In the genomic region with DNA sequence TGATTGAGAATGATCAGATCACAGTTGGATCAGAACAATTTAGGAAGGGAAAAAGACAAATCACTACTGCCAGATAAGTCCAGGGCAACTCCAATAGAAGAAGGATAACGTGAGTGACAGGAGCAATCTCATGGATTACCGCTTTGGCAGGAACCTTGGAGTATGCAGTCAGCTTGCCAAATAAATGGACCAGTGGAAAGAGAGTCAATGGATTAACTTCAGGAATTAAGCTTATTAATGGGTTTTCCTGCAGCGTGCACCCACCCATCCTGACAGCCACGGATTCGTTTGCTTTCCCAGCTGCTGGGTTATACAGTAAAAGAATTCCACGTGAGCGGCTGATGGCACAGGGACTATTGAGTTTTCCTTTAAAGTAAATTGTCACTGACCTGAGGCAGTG, we compare ENCODE assay signal across 18 mouse cellular contexts.
DNase-seq lines count a peak whose midpoint lies in the region; ATAC-seq and TF ChIP-seq lines count a peak whose summit lies in the region.
"Had no signal": no experiment of that assay in that cellular context is flagged by ENCODE, and none has a peak within 500 bp of the region (broad histone marks: within the 10 kb centered on the region; RNA-seq: fewer than 3 reads in every experiment).

No protein-coding gene starts in this region.

- H3K4me2 ChIP-seq in forebrain, embryonic 14.5 days (ENCODE audit: low read length), result no peak overlapping the region
- H3K4me2 ChIP-seq in hindbrain, embryonic 13.5 days, result no peak overlapping the region
- H3K4me2 ChIP-seq in midbrain, embryonic 14.5 days (ENCODE audit: low read length), result no peak overlapping the region
- H3K4me2 ChIP-seq in midbrain, embryonic 11.5 days, result no peak overlapping the region
- H3K4me2 ChIP-seq: embryonic facial prominence, embryonic 12.5 days; heart, embryonic 15.5 days; liver, embryonic 13.5 days; midbrain, embryonic 12.5 days; neural tube, embryonic 13.5 days had no signal

- no peak overlapping the region for H3K27ac ChIP-seq in forebrain, embryonic 14.5 days (ENCODE audit: low read depth, low read length)
- H3K27ac ChIP-seq in forebrain, embryonic 10.5 days, result no peak overlapping the region
- H3K27ac ChIP-seq in hindbrain, embryonic 13.5 days, result no peak overlapping the region
- H3K27ac ChIP-seq in hindbrain, embryonic 10.5 days, result no peak overlapping the region
- no peak overlapping the region for H3K27ac ChIP-seq in midbrain, embryonic 14.5 days (replicated peaks; ENCODE audit: low read depth, low read length)
- no peak overlapping the region for H3K27ac ChIP-seq in midbrain, embryonic 11.5 days (ENCODE audit: low read depth, low read length)
- H3K27ac ChIP-seq in thymus, adult 2 months (ENCODE audit: control insufficient read depth, insufficient read depth, low read length), result no peak overlapping the region
- H3K27ac ChIP-seq: embryonic facial prominence, embryonic 12.5 days; liver, embryonic 13.5 days; midbrain, embryonic 12.5 days; neural tube, embryonic 13.5 days had no signal

- WGBS in forebrain, embryonic 14.5 days, result 31% methylated on average over 7 of the region's 7 CpGs
- WGBS in forebrain, embryonic 10.5 days, result 57% methylated on average over 7 of the region's 7 CpGs
- 65% methylated on average over 7 of the region's 7 CpGs for WGBS in hindbrain, embryonic 13.5 days
- WGBS in hindbrain, embryonic 10.5 days, result 76% methylated on average over 7 of the region's 7 CpGs
- WGBS in midbrain, embryonic 14.5 days, result 36% methylated on average over 7 of the region's 7 CpGs
- 63% methylated on average over 7 of the region's 7 CpGs for WGBS in midbrain, embryonic 11.5 days
- WGBS in thymus, adult 2 months, result 90% methylated on average over 7 of the region's 7 CpGs

- H3K27me3 ChIP-seq in forebrain, embryonic 14.5 days (replicated peaks; ENCODE audit: control insufficient read depth, insufficient read depth, low read length), result no peaks in the 10 kb centered on the region
- no peaks in the 10 kb centered on the region for H3K27me3 ChIP-seq in forebrain, embryonic 10.5 days (ENCODE audit: poor library complexity, severe bottlenecking)
- no peaks in the 10 kb centered on the region for H3K27me3 ChIP-seq in hindbrain, embryonic 13.5 days
- H3K27me3 ChIP-seq in hindbrain, embryonic 10.5 days (ENCODE audit: insufficient read depth, poor library complexity, severe bottlenecking), result no peaks in the 10 kb centered on the region
- no peaks in the 10 kb centered on the region for H3K27me3 ChIP-seq in midbrain, embryonic 14.5 days (ENCODE audit: control insufficient read depth, insufficient read depth, low read length)
- no peaks in the 10 kb centered on the region for H3K27me3 ChIP-seq in midbrain, embryonic 11.5 days (ENCODE audit: control insufficient read depth, insufficient read depth, low read length)
- no peaks in the 10 kb centered on the region for H3K27me3 ChIP-seq in thymus, adult 2 months (ENCODE audit: control insufficient read depth, insufficient read depth, low read length)
- H3K27me3 ChIP-seq: embryonic facial prominence, embryonic 12.5 days; heart, embryonic 15.5 days; liver, embryonic 13.5 days; midbrain, embryonic 12.5 days; neural tube, embryonic 13.5 days had no signal

- H3K4me3 ChIP-seq in forebrain, embryonic 14.5 days (ENCODE audit: low read depth, low read length), result no peak overlapping the region
- no peak overlapping the region for H3K4me3 ChIP-seq in forebrain, embryonic 10.5 days
- H3K4me3 ChIP-seq in hindbrain, embryonic 13.5 days, result no peak overlapping the region
- H3K4me3 ChIP-seq in hindbrain, embryonic 10.5 days, result no peak overlapping the region
- no peak overlapping the region for H3K4me3 ChIP-seq in midbrain, embryonic 14.5 days (replicated peaks; ENCODE audit: low read depth, low read length)
- no peak overlapping the region for H3K4me3 ChIP-seq in midbrain, embryonic 11.5 days (ENCODE audit: low read depth, low read length)
- H3K4me3 ChIP-seq in thymus, adult 2 months (ENCODE audit: control insufficient read depth, insufficient read depth, low read length), result no peak overlapping the region
- H3K4me3 ChIP-seq: embryonic facial prominence, embryonic 12.5 days; heart, embryonic 15.5 days; liver, embryonic 13.5 days; midbrain, embryonic 12.5 days; neural tube, embryonic 13.5 days had no signal

- peaks cover 10% of the 10 kb centered on the region for H3K4me1 ChIP-seq in forebrain, embryonic 14.5 days (ENCODE audit: control insufficient read depth, insufficient read depth, low read length)
- peaks cover 28% of the 10 kb centered on the region for H3K4me1 ChIP-seq in forebrain, embryonic 10.5 days
- peaks cover 4% of the 10 kb centered on the region; the same call in 1 of the 2 replicates for H3K4me1 ChIP-seq in hindbrain, embryonic 13.5 days (replicated peaks)
- no peaks in the 10 kb centered on the region for H3K4me1 ChIP-seq in hindbrain, embryonic 10.5 days (replicated peaks)
- no peaks in the 10 kb centered on the region for H3K4me1 ChIP-seq in midbrain, embryonic 14.5 days (ENCODE audit: control insufficient read depth, insufficient read depth, low read length)
- H3K4me1 ChIP-seq in midbrain, embryonic 11.5 days (ENCODE audit: control insufficient read depth, insufficient read depth, low read length), result no peaks in the 10 kb centered on the region
- no peaks in the 10 kb centered on the region for H3K4me1 ChIP-seq in thymus, adult 2 months (replicated peaks; ENCODE audit: control insufficient read depth, insufficient read depth, low read length)
- H3K4me1 ChIP-seq: liver, embryonic 13.5 days; midbrain, embryonic 12.5 days had no signal

- ATAC-seq in forebrain, embryonic 14.5 days, result no peak; the same call in 1 of the 2 replicates
- ATAC-seq in hindbrain, embryonic 13.5 days (ENCODE audit: low FRiP score), result 0 out of 2 replicates have a peak, but pooled peaks have one; percentile 17
- ATAC-seq in midbrain, embryonic 14.5 days (ENCODE audit: low FRiP score, low TSS enrichment), result no peak; the same call in 1 of the 2 replicates
- ATAC-seq in midbrain, embryonic 11.5 days (ENCODE audit: low FRiP score), result no peak
- ATAC-seq: intestine, postnatal 0 days had no signal

- no peaks in the 10 kb centered on the region for H3K36me3 ChIP-seq in forebrain, embryonic 14.5 days (ENCODE audit: control insufficient read depth, insufficient read depth, low read length)
- H3K36me3 ChIP-seq in forebrain, embryonic 10.5 days (replicated peaks), result no peaks in the 10 kb centered on the region
- no peaks in the 10 kb centered on the region for H3K36me3 ChIP-seq in hindbrain, embryonic 13.5 days
- H3K36me3 ChIP-seq in hindbrain, embryonic 10.5 days, result no peaks in the 10 kb centered on the region
- H3K36me3 ChIP-seq in midbrain, embryonic 14.5 days (ENCODE audit: control insufficient read depth, insufficient read depth, low read length), result no peaks in the 10 kb centered on the region
- no peaks in the 10 kb centered on the region for H3K36me3 ChIP-seq in midbrain, embryonic 11.5 days (ENCODE audit: control insufficient read depth, insufficient read depth, low read length)
- H3K36me3 ChIP-seq in thymus, adult 2 months (ENCODE audit: control insufficient read depth, insufficient read depth, low read length), result no peaks in the 10 kb centered on the region
- H3K36me3 ChIP-seq: embryonic facial prominence, embryonic 12.5 days; G1E; heart, embryonic 15.5 days; liver, embryonic 13.5 days; midbrain, embryonic 12.5 days; neural tube, embryonic 13.5 days had no signal

- peak; percentile 41 for DNase-seq in forebrain, embryonic 14.5 days (ENCODE audit: low spot score)
- DNase-seq in forebrain, embryonic 10.5 days (ENCODE audit: extremely low spot score, low spot score), result no peak
- no peak for DNase-seq in hindbrain, embryonic 10.5 days (ENCODE audit: low spot score)
- DNase-seq in midbrain, embryonic 14.5 days, result peak; percentile 28
- no peak for DNase-seq in midbrain, embryonic 11.5 days (ENCODE audit: low spot score, missing footprints)
- peak; percentile 13 for DNase-seq in retina, embryonic 14.5 days (ENCODE audit: low spot score)
- DNase-seq in thymus, adult 2 months, result no peak
- DNase-seq: cerebellum, adult 11 months; liver, embryonic 13.5 days; lung, postnatal 10 days; thymus, postnatal 36 days had no signal

- TF ChIP-seq POLR2A in thymus, adult 2 months (IDR thresholded peaks at IDR 0.05; ENCODE audit: control insufficient read depth, extremely low read depth, insufficient read depth, low read length, poor library complexity), result no peak

- no peak overlapping the region for H3K9ac ChIP-seq in forebrain, embryonic 14.5 days (ENCODE audit: low read length)
- H3K9ac ChIP-seq in hindbrain, embryonic 13.5 days, result no peak overlapping the region
- H3K9ac ChIP-seq in midbrain, embryonic 14.5 days (replicated peaks; ENCODE audit: low read length), result no peak overlapping the region
- no peak overlapping the region for H3K9ac ChIP-seq in midbrain, embryonic 11.5 days (ENCODE audit: low read length)
- H3K9ac ChIP-seq: embryonic facial prominence, embryonic 12.5 days; heart, embryonic 15.5 days; liver, embryonic 13.5 days; midbrain, embryonic 12.5 days; neural tube, embryonic 13.5 days had no signal

- no peak for TF ChIP-seq CTCF in thymus, adult 2 months (IDR thresholded peaks at IDR 0.05; ENCODE audit: borderline replicate concordance, control insufficient read depth, extremely low read depth, insufficient read depth, low read length, poor library complexity)

- no peaks in the 10 kb centered on the region for H3K9me3 ChIP-seq in forebrain, embryonic 14.5 days (replicated peaks; ENCODE audit: control insufficient read depth, low read length)
- H3K9me3 ChIP-seq in forebrain, embryonic 10.5 days, result no peaks in the 10 kb centered on the region
- no peaks in the 10 kb centered on the region for H3K9me3 ChIP-seq in hindbrain, embryonic 13.5 days
- no peaks in the 10 kb centered on the region for H3K9me3 ChIP-seq in hindbrain, embryonic 10.5 days
- H3K9me3 ChIP-seq in midbrain, embryonic 14.5 days (ENCODE audit: control insufficient read depth, low read length), result no peaks in the 10 kb centered on the region
- H3K9me3 ChIP-seq in midbrain, embryonic 11.5 days (ENCODE audit: control insufficient read depth, low read length), result no peaks in the 10 kb centered on the region
- H3K9me3 ChIP-seq: embryonic facial prominence, embryonic 12.5 days; G1E; heart, embryonic 15.5 days; liver, embryonic 13.5 days; midbrain, embryonic 12.5 days; neural tube, embryonic 13.5 days had no signal

Comparison
In these comparisons a context has a peak if more than half of its experiments do, and no peak if none do; other contexts are left out.
1. DNase-seq: peak in forebrain, embryonic 14.5 days (single experiment), midbrain, embryonic 14.5 days (single experiment) and retina, embryonic 14.5 days (single experiment); none in forebrain, embryonic 10.5 days (single experiment), hindbrain, embryonic 10.5 days (single experiment), midbrain, embryonic 11.5 days (single experiment) and thymus, adult 2 months (single experiment).